Mouse (Mus musculus) lung, postnatal 0 days (tissue): ENCODE data around the gene Plekhm2.

Experiments used
- CTCF ChIP-seq: IDR thresholded peaks from 2 replicates; pipeline ENCODE4 v1.5.1; 2016; ENCODE audit warnings: antibody characterized with exemption, mild to moderate bottlenecking
- EP300 ChIP-seq: IDR thresholded peaks from 2 replicates; pipeline ENCODE4 v1.6.1; 2016; ENCODE audit warnings: antibody characterized with exemption, mild to moderate bottlenecking, control low read depth

DNA sequence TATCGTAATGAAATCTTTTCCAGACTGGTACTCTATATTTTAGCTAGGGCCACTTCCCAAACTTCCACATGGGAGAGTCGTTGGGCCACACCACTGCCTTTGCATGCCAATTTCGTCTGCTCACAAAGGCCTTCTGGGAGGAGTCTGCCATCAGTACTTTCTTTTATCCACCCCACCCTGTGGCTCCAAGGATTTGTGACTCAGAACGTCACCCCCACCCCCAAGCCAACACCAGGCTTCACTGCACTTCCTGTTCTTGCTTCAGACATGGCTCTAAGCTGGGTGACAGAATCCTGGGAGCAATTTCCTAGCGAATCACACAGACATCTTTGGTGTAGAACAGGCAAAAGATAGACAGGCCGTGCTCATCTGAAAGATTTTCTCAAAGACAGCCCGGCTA is 17.1 kb upstream of the Plekhm2 start:
- TF ChIP-seq CTCF (no peak), EP300 (no peak)
